Mouse (Mus musculus): ENCODE measurements around the gene Sec61a2.

GRCm38 (mm10) chr2:5923786-5924185 lies 28.6 kb upstream of the Sec61a2 start:
- TF ChIP-seq POLR2A (IDR thresholded peaks at IDR 0.05; ENCODE audit: borderline replicate concordance, insufficient read depth, low read length): no peak
- TF ChIP-seq CTCF (IDR thresholded peaks at IDR 0.05; ENCODE audit: borderline replicate concordance, insufficient read depth, low read depth, low read length): no peak
